Mouse (Mus musculus): ENCODE measurements at regions not wholly inside any gene's neighbourhood (a gene's known extent, or its start where the extent isn't known, plus 50 kb on each side); places are given as distances from the start of the nearest gene placed in this dataset.
A peak's percentile ranks its signal among the peaks of the same experiment; 100 is the strongest.

DNA sequence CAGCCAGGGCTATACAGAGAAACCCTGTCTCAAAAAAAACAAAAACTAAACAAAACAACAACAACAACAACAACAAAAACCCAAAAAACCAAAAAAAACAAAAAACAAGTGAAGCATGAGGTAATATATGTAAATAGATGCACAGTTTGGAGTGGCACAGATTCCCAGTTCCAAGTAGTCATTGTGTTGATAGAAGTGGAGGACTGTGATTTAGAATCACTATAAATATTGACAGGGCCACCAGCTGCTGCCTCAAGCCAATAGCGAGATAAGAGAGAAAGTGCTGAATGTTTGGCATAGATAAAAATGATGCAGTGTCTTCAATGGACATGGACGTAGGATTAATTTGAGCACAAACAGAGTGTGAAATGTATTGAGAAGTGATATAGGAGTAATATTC lies 266.9 kb upstream of the Cntnap5a start:
- Histone ChIP-seq H3K36me3 (no peaks in the 10 kb centered on the region), H3K9ac (no peak overlapping the region), H3K4me2 (no peak overlapping the region), H3K4me1 (replicated peaks) (peaks cover 5% of the 10 kb centered on the region; the same call in 1 of the 2 replicates), H3K4me3 (no peak overlapping the region), H3K27ac (no peak overlapping the region), H3K9me3 (no peaks in the 10 kb centered on the region), H3K27me3 (no peaks in the 10 kb centered on the region)
- WGBS = 56% methylated on average over 2 of the region's 2 CpGs
- no peak for ATAC-seq (ENCODE audit: low FRiP score)

DNA sequence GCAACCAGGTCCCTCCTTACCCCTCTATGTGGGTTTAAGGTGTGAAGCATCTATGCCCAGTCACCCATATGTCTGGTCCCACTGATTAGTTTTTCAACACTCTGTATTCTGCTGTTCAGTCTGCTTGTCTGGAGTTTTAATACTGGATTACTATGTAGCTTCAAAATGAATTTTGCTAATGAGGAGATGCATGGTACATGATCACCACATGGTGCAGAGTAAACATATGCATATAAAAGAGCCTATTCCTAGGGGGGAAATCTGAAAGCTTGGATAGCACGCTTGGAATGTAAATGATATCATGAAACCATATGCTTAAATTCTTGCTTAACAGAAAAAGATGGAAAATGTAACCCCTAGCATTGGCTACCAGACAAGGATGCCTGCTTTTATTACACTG lies 262.1 kb upstream of the Cntnap5a start:
- H3K9ac ChIP-seq = no peak overlapping the region
- no peak overlapping the region for H3K4me2 ChIP-seq
- no peaks in the 10 kb centered on the region for H3K9me3 ChIP-seq
- H3K4me3 ChIP-seq = no peak overlapping the region
- peaks cover 6% of the 10 kb centered on the region; the same call in 1 of the 2 replicates for H3K4me1 ChIP-seq (replicated peaks)
- no peaks in the 10 kb centered on the region for H3K36me3 ChIP-seq
- 42% methylated on average over 1 of the region's 1 CpGs for WGBS
- H3K27me3 ChIP-seq = no peaks in the 10 kb centered on the region
- no peak overlapping the region for H3K27ac ChIP-seq
- ATAC-seq (ENCODE audit: low FRiP score) = peak; percentile 66; the same call in 1 of the 2 replicates

DNA sequence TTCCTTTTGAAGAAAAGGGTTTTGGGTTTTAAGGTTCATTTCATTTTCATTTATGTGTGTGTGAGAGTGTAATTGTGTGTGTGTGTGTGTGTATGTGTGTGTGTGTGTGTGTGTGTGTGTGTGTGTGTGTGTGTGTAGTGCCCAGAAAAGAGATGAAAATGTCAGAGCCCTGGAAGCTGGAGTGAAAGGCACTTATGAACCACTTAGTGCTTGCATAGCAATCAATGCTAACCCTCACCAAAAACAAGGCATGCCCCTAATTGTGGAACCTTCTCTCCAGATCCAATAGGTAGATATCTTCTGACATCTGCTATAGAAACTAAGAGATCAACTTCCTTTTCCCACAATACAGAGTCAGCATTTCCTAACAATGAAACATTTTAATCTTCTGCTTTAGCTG lies 261.6 kb upstream of the Cntnap5a start:
- no peak for ATAC-seq (ENCODE audit: low FRiP score)
- Histone ChIP-seq H3K36me3 (no peaks in the 10 kb centered on the region), H3K27ac (no peak overlapping the region)

More for the DNA sequence above, 261.6 kb upstream of the Cntnap5a start:
- H3K27me3 ChIP-seq = no peaks in the 10 kb centered on the region
- H3K4me1 ChIP-seq (replicated peaks) = peaks cover 6% of the 10 kb centered on the region; the same call in 1 of the 2 replicates
- H3K9ac ChIP-seq = no peak overlapping the region
- no peak overlapping the region for H3K4me3 ChIP-seq
- H3K4me2 ChIP-seq = no peak overlapping the region
- H3K9me3 ChIP-seq = no peaks in the 10 kb centered on the region

Data from hindbrain, embryonic 13.5 days (tissue).